Mouse (Mus musculus) small intestine, adult 2 months (tissue): Measurements from ENCODE around the gene Exo5. TPM values are rescaled to one million over a fixed set of nuclear protein-coding genes. Genes with fewer than 3 reads are reported as not detected.
A peak's percentile ranks its signal among the peaks of the same experiment; 100 is the strongest.

Source experiments
- H3K27ac ChIP-seq: fragments of 200-500 bp; 2 replicates; pipeline ENCODE4 v1.5.1; 2012; ENCODE audit warnings: low read depth, low read length, control low read depth, inconsistent platforms; ENCODE audit not compliant: insufficient read depth
- H3K27me3 ChIP-seq: fragments of 200-500 bp; 2 replicates; pipeline ENCODE4 v1.6.1; 2012; ENCODE audit warnings: mild to moderate bottlenecking, moderate library complexity, low read length, inconsistent platforms; ENCODE audit not compliant: control insufficient read depth, insufficient read depth
- H3K36me3 ChIP-seq: fragments of 200-500 bp; 2 replicates; pipeline ENCODE4 v1.6.1; 2012; ENCODE audit warnings: mild to moderate bottlenecking, low read length, control low read depth, inconsistent platforms; ENCODE audit not compliant: control insufficient read depth, insufficient read depth
- H3K4me1 ChIP-seq: fragments of 200-500 bp; 2 replicates; pipeline ENCODE4 v1.6.1; 2012; ENCODE audit warnings: low read length, inconsistent platforms, mixed read lengths; ENCODE audit not compliant: control insufficient read depth, insufficient read depth, insufficient read length
- H3K4me3 ChIP-seq: fragments of 200-500 bp; 2 replicates; pipeline ENCODE4 v1.5.1; 2012; ENCODE audit warnings: low read depth, mild to moderate bottlenecking, control low read depth, inconsistent platforms, low read length, moderate library complexity
- CTCF ChIP-seq: fragments of 200-500 bp; IDR thresholded peaks from 2 replicates; pipeline ENCODE4 v1.5.1; 2012; ENCODE audit warnings: low read depth, mild to moderate bottlenecking, control low read depth, inconsistent platforms, low read length, moderate library complexity, mixed read lengths; ENCODE audit not compliant: insufficient replicate concordance, insufficient read length; ENCODE audit errors: extremely low read depth
- POLR2A ChIP-seq: fragments of 200-500 bp; IDR thresholded peaks from 2 replicates; pipeline ENCODE4 v1.6.1; 2012; ENCODE audit warnings: low read depth, mild to moderate bottlenecking, control low read depth, inconsistent platforms, low read length, moderate library complexity
- WGBS: fragments of 180-500 bp; shearing (Covaris S2); methylation state at CpG from one replicate; pipeline ENCODE4 v1.1.7; 2018; 5-methylcytosine and 5-hydroxymethylcytosine counted together
- polyA plus RNA-seq: library from polyadenylated mRNA; depleted of rRNA; stranded (reverse); fragments of >200 nt; gene quantifications from 2 replicates; pipeline ENCODE4 v1.2.3, GENCODE M21; 2012

The Exo5 gene
- polyA plus RNA-seq, 1 experiment, result 2.8 TPM

DNA sequence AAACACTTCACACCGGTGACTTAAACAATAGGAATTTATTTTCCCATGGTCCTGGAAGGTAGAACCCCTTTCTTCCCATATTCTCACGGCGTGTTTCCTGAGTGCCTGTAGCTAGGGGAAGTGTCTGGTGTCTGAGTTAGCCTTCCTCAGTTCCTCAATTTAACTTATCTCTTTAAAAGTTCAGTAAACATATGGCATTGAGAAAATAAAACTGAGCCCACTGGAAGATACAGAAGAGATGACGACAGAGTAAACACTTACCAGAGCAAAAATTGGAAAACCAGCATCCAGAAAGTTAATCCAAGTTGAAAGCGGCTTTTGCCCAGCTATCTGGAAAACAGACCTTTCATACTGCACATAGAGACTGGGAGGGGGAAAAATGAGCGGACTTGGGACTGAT is 27.3 kb upstream of the Exo5 start:
- 17% methylated on average over 6 of the region's 6 CpGs for WGBS
- no peaks in the 10 kb centered on the region; the same call in 1 of the 2 replicates for H3K36me3 ChIP-seq
- TF ChIP-seq CTCF (no peak), POLR2A (no peak)
- no peaks in the 10 kb centered on the region for H3K27me3 ChIP-seq
- H3K27ac ChIP-seq, result peak overlapping the region; percentile 1; the same call in 1 of the 2 replicates
- H3K4me1 ChIP-seq, result no peaks in the 10 kb centered on the region; the same call in 1 of the 2 replicates
- no peak overlapping the region for H3K4me3 ChIP-seq

DNA sequence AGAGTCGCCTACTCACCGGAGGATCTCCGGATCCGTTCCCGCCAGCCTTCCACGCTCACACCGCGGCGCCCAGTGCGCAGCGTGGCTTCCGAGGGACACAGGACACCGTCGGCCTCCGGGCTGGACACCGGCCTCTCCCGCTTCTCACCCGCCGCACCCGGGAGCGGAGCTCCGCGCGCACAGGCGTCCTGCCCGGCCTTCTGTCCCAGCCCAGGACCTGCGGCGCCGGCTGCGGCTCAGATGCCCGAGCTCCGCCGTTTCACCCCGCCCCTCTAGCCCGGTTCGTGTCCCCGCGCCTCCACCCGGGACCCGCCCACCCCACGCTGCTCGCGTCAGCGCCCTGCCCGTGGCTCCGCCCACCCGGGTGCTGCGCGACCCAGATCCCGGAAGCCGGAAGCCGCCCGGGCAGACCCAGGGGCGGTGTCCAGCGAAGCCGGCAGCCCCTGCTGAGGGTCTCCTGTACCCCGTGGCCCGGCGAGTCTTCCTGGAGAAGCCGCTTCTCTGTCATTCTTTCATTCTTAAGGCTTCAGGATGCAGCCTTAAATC is 26.7 kb upstream of the Exo5 start, which contains the start of gene Zfp69:
Zfp69 (minus strand) TSS at position 272 of the 546 bp plus-strand sequence.
- under 1% methylated on average over 58 of the region's 60 CpGs for WGBS
- TF ChIP-seq POLR2A, result peak; percentile 98
- TF ChIP-seq CTCF, result no peak
- H3K27ac ChIP-seq, result peak within 1 kb of the TSS; percentile 89

DNA sequence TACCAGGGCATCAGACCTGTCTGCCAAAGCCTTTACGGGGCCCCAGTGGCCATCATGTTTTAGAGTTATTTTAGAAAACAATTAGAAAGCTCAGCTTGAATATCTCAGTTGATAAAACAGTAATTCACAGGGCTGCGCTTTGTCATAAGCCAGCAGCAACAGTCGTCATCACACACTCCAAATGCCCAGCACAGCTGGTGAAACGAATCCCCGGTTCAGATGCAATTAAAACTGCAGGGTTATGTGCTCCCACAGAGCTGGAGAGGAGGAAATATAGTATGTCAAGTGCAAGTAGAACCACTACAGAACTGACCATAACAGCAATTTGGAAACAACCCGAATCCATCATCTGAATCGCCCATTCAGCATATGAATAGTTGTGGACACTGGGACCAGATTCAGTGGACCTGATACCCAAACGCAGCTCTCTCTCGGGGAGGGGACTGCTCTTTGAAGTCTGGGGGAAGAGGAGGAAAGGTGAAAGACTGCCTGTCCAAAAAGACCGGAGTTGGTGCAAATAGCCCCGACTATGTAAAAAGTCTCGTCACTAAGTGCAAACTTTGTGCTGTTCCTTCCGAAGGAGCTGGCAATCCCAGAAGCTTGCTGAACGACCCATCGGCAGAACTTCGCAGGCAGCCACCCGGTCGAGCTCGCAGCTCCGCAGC is 26.1 kb upstream of the Exo5 start:
- peak overlapping the region; percentile 97 for H3K4me3 ChIP-seq
- peak overlapping the region; percentile 73 for H3K27ac ChIP-seq
- H3K4me1 ChIP-seq, result no peaks in the 10 kb centered on the region; the same call in 1 of the 2 replicates
- 4% methylated on average over 20 of the region's 20 CpGs for WGBS
- H3K27me3 ChIP-seq, result no peaks in the 10 kb centered on the region
- no peak for TF ChIP-seq POLR2A
- TF ChIP-seq CTCF, result no peak
- peaks cover 5% of the 10 kb centered on the region for H3K36me3 ChIP-seq

More for the DNA sequence above, 26.7 kb upstream of the Exo5 start, which contains the start of gene Zfp69:
- peaks cover 2% of the 10 kb centered on the region for H3K36me3 ChIP-seq
- H3K27me3 ChIP-seq, result no peaks in the 10 kb centered on the region
- H3K4me3 ChIP-seq, result peak within 1 kb of the TSS; percentile 97
- H3K4me1 ChIP-seq, result no peaks in the 10 kb centered on the region; the same call in 1 of the 2 replicates

DNA sequence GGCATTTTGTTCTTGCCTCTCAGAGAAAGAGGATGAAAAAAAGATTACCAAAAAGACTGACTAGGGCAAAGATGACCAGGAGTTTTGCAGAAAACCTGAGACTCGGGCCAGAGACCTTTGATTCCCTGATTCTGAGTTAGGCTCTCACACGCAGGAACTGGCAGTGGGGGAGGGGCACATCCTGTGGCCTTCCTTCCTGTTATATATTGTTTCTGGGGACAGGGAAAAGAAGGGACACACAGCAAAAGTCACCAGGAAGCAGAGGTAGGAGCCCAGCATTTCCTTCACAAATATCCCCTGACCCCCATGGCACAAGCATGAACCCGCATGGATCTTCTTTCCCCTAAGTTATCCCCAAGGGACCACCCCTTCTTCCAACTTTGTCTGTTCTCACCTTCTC is 24.1 kb upstream of the Exo5 start:
- H3K27me3 ChIP-seq, result no peaks in the 10 kb centered on the region
- TF ChIP-seq CTCF, result no peak
- TF ChIP-seq POLR2A, result no peak
- WGBS, result 73% methylated on average over 3 of the region's 3 CpGs
- H3K4me3 ChIP-seq, result no peak overlapping the region
- peaks cover 7% of the 10 kb centered on the region for H3K36me3 ChIP-seq
- H3K27ac ChIP-seq, result no peak overlapping the region
- H3K4me1 ChIP-seq, result no peaks in the 10 kb centered on the region; the same call in 1 of the 2 replicates

DNA sequence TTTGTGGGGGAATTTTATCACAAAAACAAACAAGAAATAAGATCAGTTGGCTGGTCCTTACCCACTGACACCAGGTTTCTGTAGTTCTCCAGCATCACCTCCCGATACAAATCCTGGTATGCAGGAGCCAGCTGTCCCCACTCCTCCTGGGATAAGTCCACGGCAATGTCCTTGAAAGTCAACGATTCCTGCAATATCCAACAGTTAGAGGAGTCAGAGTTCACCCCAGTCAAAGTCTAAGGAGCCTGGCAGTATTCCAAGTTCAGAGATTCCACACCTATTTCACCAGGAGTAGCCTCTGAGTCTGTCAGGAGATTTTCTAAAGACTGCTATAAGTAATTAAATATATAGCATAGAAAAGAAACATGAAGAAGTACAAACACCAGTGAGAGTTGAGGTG is 10.2 kb upstream of the Exo5 start:
- Histone ChIP-seq H3K27ac (peak overlapping the region; percentile 51; the same call in 1 of the 2 replicates), H3K4me3 (no peak overlapping the region), H3K27me3 (no peaks in the 10 kb centered on the region), H3K36me3 (peaks cover 5% of the 10 kb centered on the region; the same call in 1 of the 2 replicates), H3K4me1 (peaks cover 4% of the 10 kb centered on the region; the same call in 1 of the 2 replicates)
- WGBS, result 24% methylated on average over 3 of the region's 3 CpGs
- no peak for TF ChIP-seq CTCF
- no peak for TF ChIP-seq POLR2A

DNA sequence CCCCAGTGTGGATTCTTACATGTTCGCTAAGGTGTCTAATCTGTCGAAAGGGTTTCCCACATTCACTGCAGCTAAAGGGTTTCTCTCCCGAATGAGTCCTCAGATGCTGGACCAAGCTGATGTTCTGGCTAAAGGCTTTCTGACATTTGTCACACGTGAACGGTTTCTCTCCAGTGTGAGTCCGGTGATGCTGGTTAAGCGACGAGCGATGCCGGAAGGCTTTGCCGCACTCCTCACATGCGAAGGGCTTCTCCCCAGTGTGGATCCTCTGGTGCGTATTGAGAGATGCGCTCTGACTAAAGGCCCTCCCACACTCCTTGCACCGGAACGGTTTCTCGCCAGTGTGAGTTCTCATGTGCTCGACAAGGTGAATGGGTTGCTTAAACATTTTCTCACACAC is 5.9 kb upstream of the Exo5 start:
- no peak overlapping the region for H3K27ac ChIP-seq
- H3K4me3 ChIP-seq, result no peak overlapping the region
- TF ChIP-seq CTCF, result no peak
- no peak for TF ChIP-seq POLR2A
- no peaks in the 10 kb centered on the region for H3K27me3 ChIP-seq
- peaks cover 5% of the 10 kb centered on the region; the same call in 1 of the 2 replicates for H3K36me3 ChIP-seq
- 97% methylated on average over 18 of the region's 18 CpGs for WGBS
- H3K4me1 ChIP-seq, result peaks cover 4% of the 10 kb centered on the region; the same call in 1 of the 2 replicates

DNA sequence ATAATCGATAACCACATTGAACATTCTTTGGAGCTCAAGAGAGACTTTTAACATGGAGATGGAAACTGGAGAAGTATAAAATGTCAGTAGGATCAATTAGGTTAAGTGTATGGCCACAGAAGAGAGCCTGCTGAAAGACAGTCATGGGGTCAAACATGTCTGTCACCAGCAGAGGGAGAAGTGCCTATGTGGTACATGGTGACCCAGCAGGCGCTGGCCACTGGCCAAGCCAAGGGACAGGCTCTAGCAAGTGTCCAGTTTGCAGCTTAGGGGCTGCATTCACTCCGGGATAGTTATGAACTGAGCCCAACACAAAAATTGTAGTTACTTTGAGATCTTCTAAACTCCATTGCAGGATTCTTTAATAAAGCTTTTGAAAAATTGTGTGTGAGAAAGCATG is 3.9 kb upstream of the Exo5 start:
- H3K27me3 ChIP-seq, result no peaks in the 10 kb centered on the region
- H3K4me3 ChIP-seq, result no peak overlapping the region
- TF ChIP-seq POLR2A, result no peak
- peak; percentile 18; the same call in 1 of the 2 replicates for TF ChIP-seq CTCF
- no peaks in the 10 kb centered on the region for H3K4me1 ChIP-seq
- 82% methylated on average over 3 of the region's 3 CpGs for WGBS
- no peak overlapping the region for H3K27ac ChIP-seq
- H3K36me3 ChIP-seq, result peaks cover 3% of the 10 kb centered on the region; the same call in 1 of the 2 replicates
